Mouse (Mus musculus): ENCODE data around the gene Zfp52.

The Zfp52 gene

DNA sequence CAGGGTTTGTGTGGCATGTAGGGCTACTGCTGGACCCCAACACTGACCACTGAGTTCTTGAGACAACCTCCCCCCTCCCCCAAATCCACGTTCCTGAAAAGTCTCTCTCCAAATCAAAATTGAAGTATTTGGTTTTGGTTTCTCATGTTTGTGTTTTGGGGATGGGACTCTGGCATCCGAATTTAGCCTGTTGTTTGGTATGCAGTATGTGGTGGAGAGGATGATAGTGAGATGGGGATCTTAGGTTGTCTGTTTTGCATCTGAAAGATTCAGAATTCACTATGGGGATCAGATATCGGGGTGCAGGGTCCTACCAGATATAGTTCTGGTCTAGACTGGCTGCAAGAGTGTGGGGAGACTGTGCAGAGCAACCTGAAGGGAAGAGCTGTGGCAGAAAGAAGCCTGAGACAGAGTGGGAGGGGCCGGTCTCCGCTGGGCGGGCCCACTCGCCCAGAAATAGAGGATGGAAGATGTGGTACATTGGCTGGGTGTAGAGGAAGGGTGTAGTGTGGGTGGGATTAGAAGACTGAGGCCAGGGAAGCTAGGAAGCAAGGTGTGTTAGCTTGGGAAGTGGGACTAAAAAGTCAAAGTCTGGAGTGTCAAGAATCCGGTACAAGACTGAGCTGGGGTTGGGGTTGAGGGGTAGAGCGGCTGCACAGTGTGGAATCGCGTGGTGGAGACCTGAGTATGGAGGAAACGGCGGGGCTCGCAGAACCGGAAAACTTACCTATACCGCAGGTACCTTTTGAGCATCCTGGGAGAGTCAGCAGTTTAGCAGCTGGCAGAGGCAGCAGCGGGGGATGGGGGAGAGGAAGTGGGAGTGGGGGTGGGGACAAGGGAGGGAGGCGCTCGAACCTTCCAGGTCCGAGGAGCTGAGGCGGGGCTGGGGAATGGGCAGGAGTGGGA lies at the start of gene Zfp52:
Zfp52 (plus strand) TSS at position 444 of the 906 bp plus-strand sequence.
- peak; percentile 70 for DNase-seq (ENCODE audit: low spot score)

DNA sequence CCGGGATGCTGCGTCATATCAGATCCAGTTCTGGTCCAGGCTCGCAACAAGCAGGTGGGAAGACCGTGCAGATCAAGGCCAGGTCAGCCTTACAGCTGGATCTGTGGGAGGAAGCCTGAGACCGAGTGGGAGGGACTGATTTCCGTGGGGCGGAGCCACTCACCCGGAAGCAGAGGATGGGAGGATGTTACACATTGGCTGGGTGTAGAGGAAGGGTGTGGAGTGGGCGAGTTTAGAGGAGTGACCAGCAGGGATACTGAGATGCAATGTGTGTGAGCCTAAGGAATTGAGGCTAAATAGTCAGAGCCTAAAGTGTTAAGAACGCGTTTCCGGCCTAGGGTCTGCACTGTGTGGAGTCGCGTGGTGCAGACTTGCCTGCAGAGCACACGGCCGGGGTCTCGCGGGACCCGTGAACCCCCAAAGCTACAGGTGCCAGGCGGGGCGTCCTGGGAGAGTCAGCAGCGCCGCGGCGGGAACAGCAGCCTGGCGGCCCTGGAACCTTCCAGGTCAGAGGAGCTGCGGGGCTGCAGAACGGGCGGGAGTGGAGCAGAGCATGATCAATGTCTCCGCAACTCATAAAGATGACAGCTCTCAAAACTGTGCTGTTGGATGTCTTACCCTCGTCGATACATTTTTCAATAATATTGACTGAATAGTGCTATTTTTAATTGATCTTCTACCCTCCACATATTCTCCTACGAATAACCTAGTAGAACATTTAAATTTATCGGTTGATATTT lies 46.4 kb upstream of the Zfp52 start, which contains the start of gene Zfp53:
Zfp53 (plus strand) TSS at position 239 of the 740 bp plus-strand sequence.
- DNase-seq (ENCODE audit: low spot score) = peak; percentile 91

DNA sequence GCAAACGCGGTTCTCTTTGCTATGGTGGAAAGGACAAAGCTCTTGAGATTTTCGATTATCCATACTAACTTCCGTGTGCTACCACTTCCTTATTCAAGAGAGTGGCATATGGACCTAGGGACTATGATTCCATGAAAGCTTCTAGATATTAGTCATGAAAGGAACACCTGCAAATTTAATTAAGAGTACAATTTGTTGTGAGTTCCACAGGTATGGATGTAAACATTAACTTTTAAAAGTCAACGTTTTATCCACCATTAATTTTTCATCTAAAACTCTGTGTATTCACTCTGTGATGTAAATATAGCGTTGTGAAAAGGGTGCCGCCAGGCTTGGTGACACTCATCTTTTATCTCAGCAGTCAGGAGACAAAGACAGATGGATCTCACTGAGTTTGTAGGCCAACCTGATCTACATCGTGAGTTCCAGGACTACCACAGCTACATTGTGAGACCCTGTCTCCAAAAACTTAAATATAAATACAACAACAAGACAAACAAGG lies 45.8 kb upstream of the Zfp52 start:
- DNase-seq (ENCODE audit: low spot score) = no peak

DNA sequence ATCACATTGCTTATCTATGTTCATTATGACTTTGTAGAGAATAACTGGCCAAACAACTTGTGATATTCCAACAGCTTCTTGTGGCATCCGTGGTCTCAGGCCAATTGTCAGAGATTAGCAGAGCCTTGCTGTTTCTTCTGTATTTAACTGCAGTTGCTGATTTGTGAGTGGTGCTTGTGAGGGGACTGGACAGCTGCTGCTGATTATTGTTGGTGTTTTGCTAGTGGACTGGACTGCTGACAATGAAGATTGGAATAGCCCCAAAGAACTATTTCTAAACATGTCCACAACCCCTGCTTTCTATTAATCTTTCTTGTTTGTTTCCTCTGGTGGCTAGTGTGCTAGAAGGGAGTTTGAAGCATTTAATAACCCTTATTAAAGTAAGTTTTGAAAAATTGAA lies 34.0 kb upstream of the Zfp52 start:
- no peak for DNase-seq (ENCODE audit: low spot score)

DNA sequence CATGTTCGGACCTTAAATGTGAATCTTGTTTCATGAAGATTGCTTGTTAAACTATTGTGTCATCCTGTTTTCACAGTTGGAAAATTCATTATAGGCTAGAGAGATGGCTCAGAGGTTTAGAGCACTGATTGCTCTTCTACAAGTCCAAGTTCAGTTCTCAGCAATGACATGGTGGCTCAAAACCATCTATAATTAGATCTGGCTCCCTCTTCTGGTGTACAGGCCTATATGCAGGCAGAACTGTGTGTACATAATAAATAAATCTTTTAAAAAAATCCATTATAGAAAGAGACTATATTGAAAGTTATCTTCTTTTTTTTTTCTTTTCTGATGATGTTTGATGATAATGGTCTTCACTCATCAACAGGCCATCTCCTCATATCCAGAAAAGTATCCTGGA lies 30.8 kb upstream of the Zfp52 start:
- no peak for DNase-seq (ENCODE audit: low spot score)

- DNase-seq (ENCODE audit: low spot score) = no peak
Observed at GRCm38 (mm10) chr17:21506258-21506657, 29.1 kb upstream of the Zfp52 start.

DNA sequence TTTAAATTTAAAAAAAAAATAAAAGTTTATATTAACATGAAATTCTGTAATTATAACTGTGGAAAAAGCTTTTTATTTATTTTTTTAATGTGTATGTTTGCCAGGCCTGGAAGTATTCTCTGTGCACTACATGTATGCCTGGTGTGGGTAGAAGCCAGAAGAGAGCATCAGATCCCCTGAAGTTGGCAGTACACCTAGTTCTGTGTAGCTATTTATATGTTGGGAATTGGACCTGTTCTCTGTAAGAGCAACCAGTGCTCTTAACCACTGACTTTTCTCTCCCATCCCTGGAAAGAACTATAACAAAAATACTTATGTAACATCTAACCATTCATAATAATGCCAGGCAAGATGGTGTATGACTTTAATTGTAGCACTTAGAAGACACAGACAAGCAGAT lies 25.6 kb upstream of the Zfp52 start:
- DNase-seq (ENCODE audit: low spot score) = no peak

DNA sequence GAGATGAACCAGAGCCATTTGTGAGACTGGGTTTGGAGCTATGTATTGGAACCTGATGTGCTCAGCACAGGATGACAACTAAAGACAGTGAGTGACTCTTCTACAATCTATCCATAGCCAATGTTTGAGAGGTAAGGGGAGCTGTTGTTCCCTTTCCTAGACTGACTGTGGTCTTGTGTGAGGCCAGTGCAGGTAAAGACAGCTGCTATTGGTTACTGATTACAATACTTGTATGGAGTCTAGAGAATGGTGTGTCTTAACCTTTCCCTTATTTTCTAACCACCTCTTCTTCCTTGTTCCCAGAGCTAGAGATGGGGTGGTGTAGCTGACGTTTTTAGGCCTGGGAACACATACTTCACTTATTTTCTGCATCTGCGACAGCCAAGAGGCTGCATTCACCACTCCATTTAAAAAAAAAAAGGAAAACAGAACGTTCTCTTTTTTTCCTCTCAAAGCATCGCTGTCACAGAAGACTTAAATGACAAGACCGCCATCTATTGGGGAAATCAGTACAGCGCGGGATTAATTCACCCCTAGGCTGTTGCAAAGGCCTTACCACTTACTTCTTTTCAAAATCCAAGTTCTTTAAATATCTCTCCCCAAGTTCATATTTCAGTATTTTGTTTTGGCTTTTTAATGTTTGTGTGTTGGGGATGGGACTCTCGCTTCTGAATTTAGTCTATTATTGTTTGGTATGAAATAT lies 19.8 kb upstream of the Zfp52 start:
- DNase-seq (ENCODE audit: low spot score) = peak; percentile 61

- peak; percentile 83 for DNase-seq (ENCODE audit: low spot score)
Observed at GRCm38 (mm10) chr17:21516201-21517129, 18.9 kb upstream of the Zfp52 start.

DNA sequence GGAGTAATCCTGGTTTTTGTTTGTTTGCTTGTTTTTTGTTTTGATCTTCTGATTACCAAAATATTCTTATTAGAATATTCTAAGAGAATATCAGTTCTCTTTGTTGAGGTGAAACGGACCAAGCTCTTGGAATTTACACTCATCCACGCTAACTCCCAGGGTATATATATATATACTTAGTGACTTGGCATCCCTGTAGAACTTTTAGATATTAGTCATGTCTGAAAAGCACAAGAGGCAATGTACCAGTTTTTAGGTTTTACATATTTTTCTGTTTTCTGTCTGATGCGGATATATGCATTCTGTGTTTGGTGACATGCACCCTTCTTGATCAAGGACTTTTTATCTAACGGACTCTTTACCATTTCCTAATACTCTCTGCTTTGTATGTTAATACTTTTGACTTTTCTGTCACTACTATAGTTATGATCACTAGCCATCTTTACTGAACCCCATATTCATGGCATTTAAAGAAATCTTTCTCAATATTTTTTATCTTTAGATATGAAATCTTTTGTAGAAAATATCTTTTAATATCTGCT lies 18.1 kb upstream of the Zfp52 start:
- DNase-seq (ENCODE audit: low spot score) = no peak

DNA sequence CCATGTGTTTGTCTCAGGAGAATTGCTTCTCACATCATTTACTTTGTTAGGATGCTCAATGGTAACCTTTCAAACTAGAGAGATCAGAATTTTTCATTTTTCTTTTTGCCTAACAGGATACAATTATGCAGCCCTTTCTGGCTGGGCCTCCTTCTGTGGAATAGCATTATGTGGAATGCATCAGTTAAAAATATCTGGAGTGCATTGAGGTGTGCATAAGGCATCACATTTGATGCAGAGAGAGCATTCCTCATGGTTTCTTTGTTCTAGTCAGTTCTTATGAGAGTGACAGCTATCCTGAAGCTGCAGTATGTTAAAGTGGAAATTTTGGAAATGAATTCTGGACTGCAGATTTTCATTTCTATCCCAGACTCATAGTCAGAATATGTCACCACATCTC lies 9.1 kb upstream of the Zfp52 start:
- no peak for DNase-seq (ENCODE audit: low spot score)

DNA sequence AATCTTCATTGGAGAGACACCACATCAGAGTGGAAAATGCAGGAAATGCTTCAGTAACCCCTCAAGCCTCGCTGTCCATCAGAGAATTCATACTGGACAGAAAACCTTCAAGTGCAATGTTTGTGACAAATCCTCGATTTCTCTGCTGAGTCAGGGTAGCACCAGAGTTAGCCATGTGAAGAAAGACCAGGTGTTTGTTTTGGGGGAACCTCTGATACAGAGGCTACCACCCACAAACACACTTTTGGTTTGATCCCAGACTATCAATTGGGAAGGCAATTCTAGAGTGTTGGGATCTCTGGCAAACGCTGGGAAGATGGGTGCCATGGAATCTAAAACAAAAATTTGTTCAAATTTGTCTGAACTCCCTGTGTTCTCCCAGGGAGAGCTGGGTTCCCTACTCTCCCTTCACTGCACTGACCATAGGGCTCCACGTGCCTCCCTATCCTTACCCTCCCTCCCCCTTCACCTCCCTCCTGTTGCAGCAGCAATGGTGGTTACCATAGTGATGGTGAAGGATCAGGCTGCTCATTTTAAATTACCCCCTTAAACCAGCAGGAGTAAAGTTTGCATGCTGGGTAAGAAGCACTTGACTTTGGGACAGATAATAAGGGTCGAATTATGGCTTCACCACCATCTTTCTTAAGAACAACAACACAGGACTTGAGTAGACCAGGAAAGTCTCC lies 4.6 kb upstream of the Zfp52 start:
- DNase-seq (ENCODE audit: low spot score) = no peak

- no peak for DNase-seq (ENCODE audit: low spot score)
Observed at GRCm38 (mm10) chr17:21531621-21532020, 3.7 kb upstream of the Zfp52 start.

GRCm38 (mm10) chr17:21532101-21532951 lies 3.0 kb upstream of the Zfp52 start:
- peak; percentile 80 for DNase-seq (ENCODE audit: low spot score)

GRCm38 (mm10) chr17:21533961-21534360 lies 1.4 kb upstream of the Zfp52 start:
- no peak for DNase-seq (ENCODE audit: low spot score)

DNA sequence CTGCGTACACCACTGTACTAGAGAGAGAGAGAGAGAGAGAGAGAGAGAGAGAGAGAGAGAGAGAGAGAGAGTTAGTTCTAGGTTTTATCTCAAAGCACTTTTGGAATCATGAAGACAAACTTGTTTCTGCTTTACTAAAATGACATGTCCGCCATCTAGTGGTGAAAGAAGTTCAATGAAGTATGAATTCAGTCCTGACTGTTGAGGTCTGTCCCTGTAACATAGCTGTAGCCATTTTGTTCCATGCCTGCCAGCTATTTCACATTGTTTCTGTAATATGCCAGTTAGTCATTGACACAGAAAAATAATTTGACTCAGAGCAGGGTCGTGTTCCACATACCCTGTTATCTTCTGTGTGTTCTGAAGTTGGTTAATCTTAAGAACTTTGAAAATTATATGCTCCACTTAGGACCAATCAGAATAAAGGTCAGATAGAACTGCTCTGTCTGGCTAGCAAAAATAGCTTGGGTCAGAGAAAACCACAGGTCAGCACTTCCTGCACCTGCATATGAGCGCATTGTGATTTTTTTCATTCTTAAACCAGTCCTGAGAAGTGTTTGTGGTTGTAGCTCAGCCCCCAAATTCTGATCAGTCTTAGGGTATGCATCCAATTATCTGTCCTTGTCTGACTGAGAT lies 761 bp upstream of the Zfp52 start:
- peak; percentile 64 for DNase-seq (ENCODE audit: low spot score)

- no peak for DNase-seq (ENCODE audit: low spot score)
Observed at GRCm38 (mm10) chr17:21536096-21536495, 757 bp downstream of the Zfp52 start.

GRCm38 (mm10) chr17:21536676-21537075 lies 1.3 kb downstream of the Zfp52 start:
- DNase-seq (ENCODE audit: low spot score) = no peak

DNA sequence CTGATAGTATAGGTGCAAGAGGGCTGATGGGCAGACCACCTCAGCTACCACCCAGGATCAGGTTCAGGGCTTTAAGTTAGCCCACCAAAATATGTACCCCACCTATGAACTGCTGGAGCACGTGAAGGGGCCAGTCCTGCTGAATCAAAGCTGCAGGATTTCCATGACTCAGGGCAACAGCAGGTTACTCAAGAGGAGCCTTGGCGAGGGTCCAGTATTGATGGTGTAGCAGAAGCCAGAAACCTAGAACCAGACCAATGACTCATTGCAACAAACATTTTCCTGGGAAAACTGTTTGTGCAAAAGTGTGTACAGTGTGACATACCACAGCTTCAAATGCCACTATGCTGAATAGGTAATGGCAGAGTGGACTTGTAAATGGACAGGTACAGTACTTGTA lies 22.5 kb downstream of the Zfp52 start:
- DNase-seq (ENCODE audit: low spot score) = no peak

Data from yolk sac, embryonic 10.5 days (tissue).